Mouse (Mus musculus) midbrain, embryonic 13.5 days (tissue): Measurements from ENCODE around the gene Tmc2. TPM values are rescaled to one million over a fixed set of nuclear protein-coding genes. Genes with fewer than 3 reads are reported as not detected.

ENCODE experiments used
- ATAC-seq: fragments of 200-750 bp; cut with Nextera tagmentation; 2 replicates; pipeline ENCODE4 v1.8.0; 2017; ENCODE audit warnings: mild to moderate bottlenecking, moderate TSS enrichment, moderate library complexity
- H3K27ac ChIP-seq: fragments of 300-500 bp; sonication (generic); 2 replicates; pipeline ENCODE4 v1.5.1; 2015; ENCODE audit warnings: inconsistent platforms, mild to moderate bottlenecking, moderate library complexity
- H3K27me3 ChIP-seq: fragments of 300-500 bp; sonication (generic); 2 replicates; pipeline ENCODE4 v1.6.1; 2015; ENCODE audit warnings: mild to moderate bottlenecking, inconsistent platforms
- H3K36me3 ChIP-seq: fragments of 300-500 bp; sonication (generic); 2 replicates; pipeline ENCODE4 v1.6.1; 2015; ENCODE audit warnings: mild to moderate bottlenecking, inconsistent platforms
- H3K4me1 ChIP-seq: fragments of 300-500 bp; sonication (generic); replicated peaks from 2 replicates; pipeline ENCODE4 v1.6.1; 2015; ENCODE audit warnings: inconsistent platforms
- H3K4me2 ChIP-seq: fragments of 300-500 bp; sonication (generic); replicated peaks from 2 replicates; pipeline ENCODE4 v1.6.1; 2015; ENCODE audit warnings: moderate library complexity, mild to moderate bottlenecking, inconsistent platforms
- H3K4me3 ChIP-seq: fragments of 300-500 bp; sonication (generic); replicated peaks from 2 replicates; pipeline ENCODE4 v1.5.1; 2015; ENCODE audit warnings: mild to moderate bottlenecking, inconsistent platforms
- H3K9ac ChIP-seq: fragments of 300-500 bp; sonication (generic); replicated peaks from 2 replicates; pipeline ENCODE4 v1.6.1; 2015; ENCODE audit warnings: mild to moderate bottlenecking, inconsistent platforms
- H3K9me3 ChIP-seq: fragments of 300-500 bp; sonication (generic); 2 replicates; pipeline ENCODE4 v1.6.1; 2016; ENCODE audit warnings: mild to moderate bottlenecking, inconsistent platforms
- whole genome bisulfite sequencing: fragments of 180-500 bp; shearing (Covaris S2); methylation state at CpG from one replicate; pipeline ENCODE4 v1.1.7; 2015; 5-methylcytosine and 5-hydroxymethylcytosine counted together
- polyA plus RNA-seq: library from polyadenylated mRNA; unstranded; fragments of >200 nt; fragmentation: Nextera tagmentation; extraction: Ambion mirVana; gene quantifications from 2 replicates; pipeline ENCODE4 v1.2.1, GENCODE M21; 2015

Tmc2 gene
- polyA plus RNA-seq, 1 experiment from 2014 or later, result not detected

DNA sequence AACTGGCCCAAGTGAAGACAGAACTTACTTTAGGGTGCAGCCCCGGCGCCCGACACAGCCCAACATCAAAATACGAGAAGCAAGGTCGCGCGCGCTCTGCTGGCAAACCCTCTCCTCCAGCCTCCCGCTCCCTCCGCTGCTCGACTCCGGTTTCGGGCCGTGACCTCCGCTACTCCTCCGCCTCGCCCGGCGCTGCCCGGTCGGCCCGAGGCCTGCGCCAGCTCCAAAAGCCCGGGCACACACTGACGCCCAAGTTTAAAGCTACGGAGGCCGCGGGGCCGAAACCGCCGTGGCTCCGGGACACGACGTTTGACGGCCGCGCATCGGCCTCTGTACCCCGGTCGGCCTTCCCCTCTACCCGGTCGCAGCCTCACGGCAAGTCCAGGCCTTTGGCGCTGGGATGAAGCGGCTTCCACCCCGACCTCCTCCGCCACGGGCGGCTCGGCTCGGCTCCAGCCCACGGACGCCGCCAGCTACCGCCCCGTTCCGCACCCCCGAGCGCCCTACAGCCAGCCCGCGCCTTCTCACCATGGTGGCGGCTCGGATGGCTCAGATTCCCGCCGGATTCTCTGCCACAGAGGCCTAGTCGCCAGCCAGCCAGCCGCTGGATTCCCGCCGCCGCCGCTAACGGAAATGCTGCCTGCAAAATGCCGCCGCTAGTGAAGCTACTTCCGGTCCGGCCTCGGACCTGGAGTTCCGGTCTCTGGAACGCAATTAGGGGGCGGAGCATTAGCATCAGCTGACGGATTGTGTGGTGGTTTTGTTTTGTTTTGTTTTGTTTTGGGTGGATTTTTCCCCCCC is 16.1 kb upstream of the Tmc2 start, which contains the start of gene Snrpb:
Snrpb (minus strand) TSS at position 698 of the 801 bp plus-strand sequence.
- Histone ChIP-seq H3K36me3 (peaks cover 31% of the 10 kb centered on the region), H3K4me1 (peaks cover 29% of the 10 kb centered on the region), H3K9me3 (no peaks in the 10 kb centered on the region), H3K9ac (peak within 1 kb of the TSS; percentile 100), H3K4me2 (peak within 1 kb of the TSS; percentile 94), H3K27me3 (no peaks in the 10 kb centered on the region), H3K4me3 (peak within 1 kb of the TSS; percentile 98), H3K27ac (peak within 1 kb of the TSS; percentile 98)
- under 1% methylated on average over 81 of the region's 81 CpGs for WGBS
- peak; percentile 93 for ATAC-seq

DNA sequence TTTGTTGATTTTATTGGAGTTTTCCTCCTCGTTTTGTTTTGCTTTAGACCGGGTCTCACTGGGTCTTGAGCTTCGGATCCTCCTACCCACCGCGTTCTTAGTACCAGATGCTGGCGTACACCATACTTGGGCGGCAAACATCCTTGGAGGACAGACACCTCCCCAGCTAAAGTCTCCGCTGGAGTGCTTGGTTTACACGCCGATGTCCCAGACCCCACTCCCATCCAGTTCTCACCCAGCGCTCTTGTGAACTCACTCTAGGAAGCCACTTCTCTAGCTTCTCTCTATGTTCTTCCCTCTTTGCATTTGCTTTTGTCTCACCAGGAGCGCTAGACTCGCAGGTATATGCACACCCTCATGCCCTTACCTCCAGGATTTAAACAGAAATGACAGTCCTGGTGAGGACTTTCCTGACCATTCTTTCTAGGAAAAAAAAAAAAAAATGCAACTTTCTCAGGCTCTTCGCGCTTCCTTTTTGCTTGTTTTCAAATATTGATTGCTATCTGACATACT is 15.4 kb upstream of the Tmc2 start:
- H3K9ac ChIP-seq, result peak overlapping the region; percentile 73
- ATAC-seq, result peak; percentile 88
- H3K4me2 ChIP-seq, result peak overlapping the region; percentile 94
- H3K4me3 ChIP-seq, result peak overlapping the region; percentile 98
- H3K27me3 ChIP-seq, result no peaks in the 10 kb centered on the region
- H3K9me3 ChIP-seq, result no peaks in the 10 kb centered on the region
- H3K36me3 ChIP-seq, result peaks cover 25% of the 10 kb centered on the region
- WGBS, result 2% methylated on average over 15 of the region's 15 CpGs
- peak overlapping the region; percentile 98 for H3K27ac ChIP-seq
- peaks cover 29% of the 10 kb centered on the region for H3K4me1 ChIP-seq

DNA sequence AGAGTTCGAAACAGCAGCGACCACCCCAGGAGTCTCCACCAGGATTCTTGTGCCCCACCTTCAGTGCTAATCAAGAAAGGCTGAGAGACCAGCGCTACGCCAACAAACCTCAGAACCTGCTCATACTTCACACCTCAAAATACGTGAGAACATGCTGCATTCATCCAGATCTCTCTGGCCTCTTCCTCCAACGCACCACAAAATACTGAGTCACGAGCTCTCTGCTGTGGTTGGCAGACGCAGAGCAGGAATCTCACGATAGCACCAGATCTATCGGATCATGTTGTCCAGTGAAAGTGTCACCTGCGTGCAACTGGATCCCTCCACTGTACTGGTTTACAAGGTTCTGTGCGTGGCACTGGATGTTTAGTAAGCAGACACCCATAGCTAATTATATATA is 6.6 kb upstream of the Tmc2 start:
- ATAC-seq, result no peak
- 90% methylated on average over 12 of the region's 12 CpGs for WGBS
- Histone ChIP-seq H3K27me3 (no peaks in the 10 kb centered on the region), H3K4me1 (no peaks in the 10 kb centered on the region), H3K4me3 (no peak overlapping the region), H3K27ac (no peak overlapping the region), H3K9me3 (peaks cover 3% of the 10 kb centered on the region), H3K9ac (no peak overlapping the region), H3K4me2 (no peak overlapping the region), H3K36me3 (no peaks in the 10 kb centered on the region)

DNA sequence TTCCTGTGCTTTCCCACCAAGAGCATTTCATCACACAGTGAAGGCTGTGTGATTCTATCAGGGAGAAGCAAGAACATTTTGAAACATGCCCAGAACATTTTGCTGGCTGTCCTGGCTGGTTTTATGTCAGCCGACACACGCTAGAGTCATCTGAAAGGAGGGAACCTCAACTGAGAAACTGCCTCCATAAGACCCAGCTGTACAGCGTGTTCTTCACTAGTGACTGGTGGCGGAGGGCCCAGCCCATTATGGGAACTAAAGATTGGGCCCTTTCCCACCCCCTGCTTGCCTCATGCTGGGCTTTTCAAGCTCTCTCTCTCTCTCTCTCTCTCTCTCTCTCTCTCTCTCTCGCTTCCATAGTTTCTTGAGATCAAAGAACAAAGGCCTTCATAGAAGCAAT is 6.0 kb downstream of the Tmc2 start:
- no peak overlapping the region for H3K4me2 ChIP-seq
- no peak for ATAC-seq
- 52% methylated on average over 5 of the region's 5 CpGs for WGBS
- no peaks in the 10 kb centered on the region for H3K27me3 ChIP-seq
- no peak overlapping the region for H3K9ac ChIP-seq
- no peak overlapping the region for H3K4me3 ChIP-seq
- H3K27ac ChIP-seq, result no peak overlapping the region
- no peaks in the 10 kb centered on the region for H3K4me1 ChIP-seq
- no peaks in the 10 kb centered on the region for H3K36me3 ChIP-seq
- no peaks in the 10 kb centered on the region for H3K9me3 ChIP-seq

DNA sequence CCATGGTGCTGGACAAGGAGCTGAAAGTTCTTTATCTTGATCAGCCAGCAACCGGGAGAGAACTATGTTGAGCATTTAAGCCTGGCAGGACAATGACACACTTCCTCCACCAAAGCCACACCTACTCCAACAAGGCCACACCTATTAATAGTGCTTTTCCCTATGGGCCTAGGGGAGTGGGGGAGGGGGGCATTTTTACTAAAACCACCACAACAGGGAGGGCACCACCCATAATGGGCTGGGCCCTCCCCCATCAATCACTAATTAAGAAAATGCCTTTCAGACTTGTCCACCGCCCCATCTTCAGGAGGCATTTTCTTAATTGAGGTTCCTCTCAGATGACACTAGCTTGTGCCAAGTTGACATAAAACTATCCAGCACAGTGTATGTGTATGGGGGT is 12.4 kb downstream of the Tmc2 start:
- no peak overlapping the region for H3K27ac ChIP-seq
- no peaks in the 10 kb centered on the region for H3K36me3 ChIP-seq
- H3K4me1 ChIP-seq, result no peaks in the 10 kb centered on the region
- no peak overlapping the region for H3K9ac ChIP-seq
- 91% methylated on average over 2 of the region's 2 CpGs for WGBS
- ATAC-seq, result no peak
- H3K4me2 ChIP-seq, result no peak overlapping the region
- H3K4me3 ChIP-seq, result no peak overlapping the region
- no peaks in the 10 kb centered on the region for H3K9me3 ChIP-seq
- no peaks in the 10 kb centered on the region for H3K27me3 ChIP-seq

DNA sequence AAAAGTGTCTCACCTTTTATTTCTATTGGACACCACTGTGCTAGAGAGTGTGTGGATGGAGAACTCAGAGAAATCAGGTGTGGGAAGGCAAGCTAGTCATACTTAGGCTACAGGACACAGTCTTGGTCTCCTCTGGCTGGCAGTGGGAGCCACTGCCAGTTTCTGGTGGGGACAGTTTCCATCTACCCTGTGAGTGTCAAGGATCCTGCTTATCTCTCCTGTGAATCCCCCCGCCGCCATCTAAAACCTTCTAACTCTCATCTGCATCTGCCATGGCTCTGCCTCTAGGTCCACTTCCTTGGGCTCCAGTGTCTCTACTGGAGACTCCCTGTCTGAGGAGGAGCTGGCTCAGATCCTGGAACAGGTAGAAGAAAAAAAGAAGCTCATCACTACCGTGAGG is 13.0 kb downstream of the Tmc2 start:
- Histone ChIP-seq H3K9me3 (no peaks in the 10 kb centered on the region), H3K4me1 (no peaks in the 10 kb centered on the region), H3K4me2 (no peak overlapping the region), H3K36me3 (no peaks in the 10 kb centered on the region), H3K4me3 (no peak overlapping the region), H3K9ac (no peak overlapping the region), H3K27ac (no peak overlapping the region), H3K27me3 (no peaks in the 10 kb centered on the region)
- 96% methylated on average over 3 of the region's 3 CpGs for WGBS
- no peak for ATAC-seq

DNA sequence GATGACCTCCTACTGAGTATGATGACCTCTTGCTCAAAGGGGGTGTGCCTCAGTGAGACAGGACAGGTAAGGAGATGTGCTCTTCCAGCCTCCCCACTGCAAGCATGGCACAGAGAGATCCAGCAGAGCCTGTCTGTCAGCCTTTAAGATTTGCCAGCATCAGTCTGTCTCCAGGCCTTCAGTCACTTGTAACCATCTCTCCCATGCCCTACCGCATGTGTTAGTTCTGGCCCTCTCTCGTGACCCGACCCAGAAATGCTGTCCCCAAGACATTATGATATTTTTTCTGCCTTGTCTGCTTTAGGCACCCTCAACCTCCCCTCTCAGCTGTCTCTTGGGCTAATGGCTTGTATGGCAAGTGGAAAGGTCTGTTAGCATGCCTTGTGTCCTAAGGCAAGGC is 14.6 kb downstream of the Tmc2 start:
- no peak overlapping the region for H3K4me2 ChIP-seq
- no peaks in the 10 kb centered on the region for H3K36me3 ChIP-seq
- no peaks in the 10 kb centered on the region for H3K27me3 ChIP-seq
- no peak overlapping the region for H3K4me3 ChIP-seq
- H3K4me1 ChIP-seq, result no peaks in the 10 kb centered on the region
- no peak for ATAC-seq
- no peak overlapping the region for H3K27ac ChIP-seq
- WGBS, result 96% methylated on average over 3 of the region's 3 CpGs
- no peaks in the 10 kb centered on the region for H3K9me3 ChIP-seq
- no peak overlapping the region for H3K9ac ChIP-seq

DNA sequence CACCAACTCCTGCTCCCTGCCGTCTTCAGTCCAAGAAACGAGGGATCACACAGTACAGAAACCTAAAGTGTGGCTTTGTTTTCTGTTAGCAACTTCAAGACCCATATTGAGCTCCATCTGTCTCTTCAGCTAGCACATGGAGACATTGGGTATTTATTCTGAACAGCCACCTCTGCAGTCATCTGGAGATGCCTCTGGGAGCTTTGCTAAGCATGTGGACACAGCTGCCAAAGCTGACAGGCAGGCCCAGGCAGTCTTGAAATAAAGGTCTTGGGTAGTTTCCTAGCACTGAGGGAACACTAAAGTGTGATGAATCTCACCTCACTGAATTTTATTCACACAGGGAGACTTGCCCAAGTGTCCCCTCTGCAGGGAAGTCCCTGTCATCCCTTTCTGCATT is 16.6 kb downstream of the Tmc2 start:
- Histone ChIP-seq H3K9me3 (no peaks in the 10 kb centered on the region), H3K4me3 (no peak overlapping the region), H3K27ac (no peak overlapping the region), H3K4me1 (no peaks in the 10 kb centered on the region), H3K4me2 (no peak overlapping the region), H3K27me3 (no peaks in the 10 kb centered on the region), H3K36me3 (no peaks in the 10 kb centered on the region), H3K9ac (no peak overlapping the region)
- ATAC-seq, result no peak
- 72% methylated on average over 2 of the region's 2 CpGs for WGBS

DNA sequence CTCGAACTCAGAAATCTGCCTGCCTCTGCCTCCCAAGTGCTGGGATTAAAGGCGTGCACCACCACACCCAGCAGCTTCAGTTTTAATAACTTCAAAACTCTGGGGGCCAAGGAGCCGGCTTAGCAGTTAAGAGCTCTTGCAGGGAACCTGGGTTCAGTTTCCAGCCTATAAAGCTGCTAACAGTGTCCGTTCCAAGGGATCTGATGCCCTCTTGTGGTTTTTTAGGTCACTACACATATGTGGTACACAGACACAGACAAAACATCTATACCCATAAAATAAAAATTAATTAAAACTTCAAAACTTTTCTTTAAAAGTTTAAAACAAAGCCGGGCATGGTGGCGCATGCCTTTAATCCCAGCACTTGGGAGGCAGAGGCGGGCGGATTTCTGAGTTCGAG is 51.9 kb downstream of the Tmc2 start:
- Histone ChIP-seq H3K9ac (no peak overlapping the region), H3K4me1 (0 out of 2 replicates have a peak, but pooled peaks cover 2% of the 10 kb centered on the region), H3K9me3 (no peaks in the 10 kb centered on the region), H3K27ac (no peak overlapping the region), H3K4me3 (no peak overlapping the region), H3K36me3 (no peaks in the 10 kb centered on the region), H3K27me3 (no peaks in the 10 kb centered on the region), H3K4me2 (no peak overlapping the region)
- 51% methylated on average over 9 of the region's 9 CpGs for WGBS
- ATAC-seq, result no peak

DNA sequence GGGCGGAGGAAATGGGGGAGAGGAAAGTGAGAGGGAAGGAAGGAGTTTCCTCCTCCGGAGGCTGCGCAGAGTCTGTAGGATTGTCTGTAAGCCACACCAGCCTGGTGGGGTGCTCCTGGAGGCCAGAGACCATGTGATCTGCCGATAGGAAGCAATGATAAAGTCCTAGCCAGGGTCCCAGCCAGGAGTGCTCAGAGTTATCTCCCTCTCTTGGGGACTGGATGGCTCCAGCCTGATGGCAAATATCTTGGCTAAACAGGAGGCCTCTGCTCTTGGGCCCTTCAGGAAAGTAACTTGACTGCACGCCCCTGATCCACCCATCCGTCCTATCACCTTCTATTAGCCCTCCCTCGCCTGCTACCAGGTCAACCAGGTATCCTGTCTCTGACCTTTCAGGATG is 53.2 kb downstream of the Tmc2 start:
- no peak overlapping the region for H3K4me3 ChIP-seq
- no peak for ATAC-seq
- H3K9ac ChIP-seq, result no peak overlapping the region
- no peaks in the 10 kb centered on the region for H3K36me3 ChIP-seq
- no peaks in the 10 kb centered on the region for H3K9me3 ChIP-seq
- 74% methylated on average over 7 of the region's 7 CpGs for WGBS
- H3K27ac ChIP-seq, result no peak overlapping the region
- H3K27me3 ChIP-seq, result no peaks in the 10 kb centered on the region
- no peaks in the 10 kb centered on the region for H3K4me1 ChIP-seq
- no peak overlapping the region for H3K4me2 ChIP-seq

DNA sequence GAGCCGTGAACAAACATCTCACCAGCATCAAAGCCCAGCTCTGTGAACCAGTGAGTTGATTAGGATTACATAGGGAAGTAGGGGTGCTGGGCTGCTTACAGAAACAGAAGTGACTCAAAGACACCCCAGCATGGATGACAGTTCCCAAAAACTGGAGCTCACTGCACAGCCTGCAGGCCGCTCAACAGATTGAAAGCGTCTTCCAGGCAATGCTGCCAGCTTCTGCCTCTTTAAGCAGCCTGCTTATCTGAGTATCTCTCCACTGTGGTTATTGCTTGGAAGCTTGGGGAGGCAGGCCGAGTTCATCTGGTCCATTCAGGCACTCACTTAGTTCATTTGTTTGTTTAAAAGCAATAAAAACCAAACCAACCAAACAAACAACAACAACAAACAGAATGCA is 61.8 kb downstream of the Tmc2 start:
- Histone ChIP-seq H3K4me2 (no peak overlapping the region), H3K4me3 (no peak overlapping the region), H3K4me1 (no peaks in the 10 kb centered on the region), H3K9ac (no peak overlapping the region), H3K36me3 (no peaks in the 10 kb centered on the region), H3K27ac (no peak overlapping the region), H3K9me3 (no peaks in the 10 kb centered on the region), H3K27me3 (no peaks in the 10 kb centered on the region)
- ATAC-seq, result no peak
- WGBS, result 90% methylated on average over 4 of the region's 4 CpGs

DNA sequence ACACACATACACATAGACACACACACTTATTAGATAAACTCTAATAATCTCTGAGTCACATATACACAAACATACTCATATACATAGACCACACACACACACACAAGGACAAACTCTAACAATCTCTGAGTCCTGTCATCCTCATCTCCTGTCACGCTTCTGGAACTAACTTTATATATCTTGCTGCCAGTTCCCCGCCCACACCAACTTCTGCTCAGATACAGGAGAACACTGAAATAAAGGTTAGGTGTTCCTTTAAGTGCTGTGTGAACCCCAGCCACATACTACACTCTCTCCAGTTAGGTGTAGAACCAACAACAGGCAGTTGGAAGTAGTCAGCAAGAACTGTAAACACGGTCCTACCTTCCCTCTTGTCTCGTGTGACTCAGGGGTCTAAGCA is 65.8 kb downstream of the Tmc2 start:
- no peaks in the 10 kb centered on the region for H3K36me3 ChIP-seq
- H3K27me3 ChIP-seq, result no peaks in the 10 kb centered on the region
- no peaks in the 10 kb centered on the region for H3K4me1 ChIP-seq
- H3K27ac ChIP-seq, result no peak overlapping the region
- H3K9me3 ChIP-seq, result no peaks in the 10 kb centered on the region
- no peak overlapping the region for H3K9ac ChIP-seq
- WGBS, result 92% methylated on average over 4 of the region's 4 CpGs
- H3K4me3 ChIP-seq, result no peak overlapping the region
- ATAC-seq, result no peak
- no peak overlapping the region for H3K4me2 ChIP-seq

DNA sequence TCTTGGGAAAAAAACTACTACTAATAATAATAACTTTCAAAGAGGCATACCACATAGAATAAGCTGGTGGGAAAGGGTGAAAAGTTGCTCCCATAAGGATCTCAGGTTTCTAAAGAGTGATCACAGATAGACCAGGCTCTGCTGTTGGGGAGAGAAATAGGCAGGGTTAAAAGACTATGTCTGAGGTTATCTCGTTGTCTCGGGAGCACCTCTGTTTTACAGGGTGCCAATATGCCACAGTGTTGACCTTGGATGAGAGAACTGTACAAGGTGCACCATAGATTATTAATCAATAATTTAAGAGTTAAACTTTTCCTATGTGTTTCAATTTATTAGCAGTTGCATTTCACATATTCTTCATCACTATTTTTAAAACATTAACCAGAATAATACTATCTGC is 66.9 kb downstream of the Tmc2 start:
- Histone ChIP-seq H3K4me2 (no peak overlapping the region), H3K4me3 (no peak overlapping the region), H3K9me3 (no peaks in the 10 kb centered on the region), H3K27ac (no peak overlapping the region), H3K36me3 (no peaks in the 10 kb centered on the region), H3K4me1 (no peaks in the 10 kb centered on the region), H3K9ac (no peak overlapping the region), H3K27me3 (no peaks in the 10 kb centered on the region)
- 89% methylated on average over 2 of the region's 2 CpGs for WGBS
- no peak for ATAC-seq
